11 mouse cellular contexts compared by ENCODE assay signal in genomic region chr2:72319028-72319798, GRCm38 (mm10). TPM values are rescaled to one million over a fixed set of nuclear protein-coding genes. Genes with fewer than 3 reads are reported as not detected.
DNase-seq lines count a peak whose midpoint lies in the region; ATAC-seq and TF ChIP-seq lines count a peak whose summit lies in the region.
"Had no signal": no experiment of that assay in that cellular context is flagged by ENCODE, and none has a peak within 500 bp of the region (broad histone marks: within the 10 kb centered on the region; RNA-seq: fewer than 3 reads in every experiment).

No protein-coding gene starts in this region.

- 66% methylated on average over 7 of the region's 7 CpGs for WGBS in heart, embryonic 12.5 days
- WGBS in limb, embryonic 13.5 days: 72% methylated on average over 7 of the region's 7 CpGs
- WGBS in cerebellum, adult 2 months: 86% methylated on average over 7 of the region's 7 CpGs

- no peak overlapping the region for H3K4me3 ChIP-seq in heart, embryonic 12.5 days
- H3K4me3 ChIP-seq in megakaryocyte, embryonic 14.5 days (replicated peaks): peak overlapping the region; percentile 69
- H3K4me3 ChIP-seq in limb, embryonic 13.5 days: no peak overlapping the region
- no peak overlapping the region for H3K4me3 ChIP-seq in cerebellum, adult 2 months (replicated peaks; ENCODE audit: insufficient read depth, low read depth, low read length)
- H3K4me3 ChIP-seq: midbrain, embryonic 10.5 days had no signal

- ATAC-seq in heart, embryonic 12.5 days (ENCODE audit: insufficient number of reproducible peaks, low FRiP score): no peak
- ATAC-seq in megakaryocyte, adult 5-6 weeks (ENCODE audit: poor library complexity, severe bottlenecking): no peak
- no peak for ATAC-seq in limb, embryonic 13.5 days (ENCODE audit: low FRiP score, low read depth)
- ATAC-seq in cerebellum, adult (ENCODE audit: insufficient number of reproducible peaks, low FRiP score, low TSS enrichment): no peak
- ATAC-seq: forebrain, embryonic 16.5 days had no signal

- H3K9me3 ChIP-seq in heart, embryonic 12.5 days (replicated peaks): no peaks in the 10 kb centered on the region
- no peaks in the 10 kb centered on the region for H3K9me3 ChIP-seq in megakaryocyte, embryonic 14.5 days
- H3K9me3 ChIP-seq in limb, embryonic 13.5 days: no peaks in the 10 kb centered on the region
- H3K9me3 ChIP-seq: midbrain, embryonic 10.5 days had no signal

- TF ChIP-seq POLR2A in cerebellum, adult 2 months (IDR thresholded peaks at IDR 0.05; ENCODE audit: borderline replicate concordance, insufficient read depth, low read length): no peak

- H3K4me2 ChIP-seq in heart, embryonic 12.5 days: no peak overlapping the region
- no peak overlapping the region for H3K4me2 ChIP-seq in limb, embryonic 13.5 days (replicated peaks)

- DNase-seq in heart, postnatal 4 days: no peak
- no peak for DNase-seq in left cerebral cortex, adult 18-20 months (ENCODE audit: low spot score in 2 of 2)
- DNase-seq in cerebellum, adult 2 months: no peak
- DNase-seq: right cerebral cortex, postnatal 25 days had no signal

- peaks cover 6% of the 10 kb centered on the region; the same call in 1 of the 2 replicates for H3K36me3 ChIP-seq in heart, embryonic 12.5 days
- H3K36me3 ChIP-seq in megakaryocyte, embryonic 14.5 days (replicated peaks; ENCODE audit: low read length): peaks cover 18% of the 10 kb centered on the region
- H3K36me3 ChIP-seq in limb, embryonic 13.5 days: no peaks in the 10 kb centered on the region
- H3K36me3 ChIP-seq: midbrain, embryonic 10.5 days had no signal

- no peak overlapping the region for H3K9ac ChIP-seq in heart, embryonic 12.5 days
- no peak overlapping the region for H3K9ac ChIP-seq in limb, embryonic 13.5 days

- no peaks in the 10 kb centered on the region for H3K27me3 ChIP-seq in heart, embryonic 12.5 days (replicated peaks)
- no peaks in the 10 kb centered on the region for H3K27me3 ChIP-seq in megakaryocyte, embryonic 14.5 days (replicated peaks)
- H3K27me3 ChIP-seq in limb, embryonic 13.5 days: no peaks in the 10 kb centered on the region
- H3K27me3 ChIP-seq in cerebellum, adult 2 months (ENCODE audit: control insufficient read depth, insufficient read depth, low read length): no peaks in the 10 kb centered on the region

- peaks cover 52% of the 10 kb centered on the region for H3K4me1 ChIP-seq in heart, embryonic 12.5 days (replicated peaks)
- peaks cover 85% of the 10 kb centered on the region for H3K4me1 ChIP-seq in megakaryocyte, embryonic 14.5 days
- H3K4me1 ChIP-seq in limb, embryonic 13.5 days: peaks cover 23% of the 10 kb centered on the region
- H3K4me1 ChIP-seq in cerebellum, adult 2 months (ENCODE audit: control insufficient read depth, insufficient read depth, low read length): no peaks in the 10 kb centered on the region

- no peak for TF ChIP-seq CTCF in cerebellum, adult 2 months (IDR thresholded peaks at IDR 0.05; ENCODE audit: borderline replicate concordance, insufficient read depth, low read depth, low read length)

- peak overlapping the region; percentile 56 for H3K27ac ChIP-seq in heart, embryonic 12.5 days (ENCODE audit: poor library complexity, severe bottlenecking)
- H3K27ac ChIP-seq in limb, embryonic 13.5 days: peak overlapping the region; percentile 63; the same call in 1 of the 2 replicates
- H3K27ac ChIP-seq in cerebellum, adult 2 months (ENCODE audit: insufficient read depth, low read length): no peak overlapping the region
- H3K27ac ChIP-seq: midbrain, embryonic 10.5 days had no signal

RNA-seq across cellular contexts. Expression of gene Map3k20, which starts 33.8 kb away (rescaled TPM):
- polyA plus RNA-seq in heart, embryonic 12.5 days (2016; fragmentation: Nextera tagmentation; extraction: Ambion mirVana): 77.2 and 81.3 TPM in 2 replicates
- total RNA-seq in heart, postnatal 4 days (2021): 100 to 1,000 TPM; 223 to 231 TPM
- 2.8 TPM in 1 of 2 replicates, not detected in the other for polyA plus RNA-seq in megakaryocyte, embryonic 14.5 days (2012; ENCODE audit: insufficient read depth, low replicate concordance)
- total RNA-seq in megakaryocyte, adult 5-6 weeks (2015): 43.8 and 47.9 TPM in 2 replicates
- 34.8 and 40.2 TPM in 2 replicates for total RNA-seq in megakaryocyte, adult 5-6 weeks (2017)
- polyA plus RNA-seq in limb, embryonic 13.5 days (2015; fragmentation: Nextera tagmentation; extraction: Ambion mirVana): 11.8 and 15.5 TPM in 2 replicates
- total RNA-seq in left cerebral cortex, adult 18-20 months (2021): 10 to 100 TPM in 1 of 2 experiments, 1 to 10 TPM in 1; 8.7 to 10.1 TPM
- 6.0 and 6.9 TPM in 2 replicates for polyA plus RNA-seq in cerebellum, adult 2 months (2012; rRNA removed)
